ENCODE assay signal across 7 mouse cellular contexts in the genomic region with DNA sequence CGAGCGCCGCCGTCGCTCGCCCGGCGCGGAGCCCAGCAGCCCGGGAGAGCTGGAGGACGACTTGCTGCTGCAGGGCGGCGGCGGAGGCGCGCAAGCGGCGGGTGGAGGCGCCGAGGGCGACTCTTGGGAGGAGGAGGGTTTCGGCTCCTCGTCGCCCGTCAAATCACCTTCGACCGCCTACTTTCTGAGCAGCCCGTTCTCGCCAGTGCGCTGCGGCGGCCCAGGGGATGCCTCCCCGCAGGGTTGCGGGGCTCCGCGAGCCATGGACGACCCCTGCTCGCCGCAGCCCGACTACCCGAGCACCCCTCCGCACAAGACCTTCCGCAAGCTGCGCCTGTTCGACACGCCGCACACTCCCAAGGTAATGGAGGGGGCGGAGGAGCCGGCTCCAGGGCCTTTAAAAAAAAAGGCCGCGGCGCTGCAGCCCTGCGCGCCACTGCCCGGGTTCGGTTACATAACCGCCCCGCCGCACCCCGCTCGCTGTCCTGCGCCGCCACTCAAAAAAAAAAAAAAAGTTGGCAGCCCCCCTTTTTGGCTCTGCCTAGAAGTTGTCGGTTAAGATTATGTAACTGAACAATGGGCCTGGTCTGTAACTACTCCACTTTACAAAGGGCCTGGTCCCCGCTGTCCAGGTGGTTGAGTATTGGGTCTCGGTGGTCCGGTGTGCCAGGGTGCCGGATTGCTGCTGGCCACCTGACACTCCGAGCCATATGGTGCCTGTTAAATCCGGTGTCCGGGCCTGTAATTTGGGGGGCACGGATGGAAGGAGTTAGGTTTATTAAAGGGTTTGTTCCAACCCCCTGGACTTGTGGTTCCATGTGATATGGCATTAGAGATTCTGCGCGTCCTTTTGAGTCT. TPM values are rescaled to one million over a fixed set of nuclear protein-coding genes. Genes with fewer than 3 reads are reported as not detected.
A peak's percentile ranks its signal among the peaks of the same experiment; 100 is the strongest.
DNase-seq lines count a peak whose midpoint lies in the region; ATAC-seq and TF ChIP-seq lines count a peak whose summit lies in the region.

No protein-coding gene starts in this region.

- peak; percentile 17 for ATAC-seq in common myeloid progenitor, adult 5-6 weeks (replicated peaks; ENCODE audit: low read depth, poor library complexity, severe bottlenecking)
- peak; percentile 11 for ATAC-seq in hindbrain, postnatal 0 days

- H3K4me3 ChIP-seq in hindbrain, postnatal 0 days (ENCODE audit: low read length), result peak overlapping the region; percentile 85
- H3K4me3 ChIP-seq in megakaryocyte, embryonic 14.5 days (replicated peaks), result peak overlapping the region; percentile 100

- H3K27ac ChIP-seq in hindbrain, postnatal 0 days, result peak overlapping the region; percentile 75

- peak overlapping the region; percentile 64 for H3K9ac ChIP-seq in hindbrain, postnatal 0 days (replicated peaks; ENCODE audit: low read length)

- H3K9me3 ChIP-seq in hindbrain, postnatal 0 days (ENCODE audit: low read length), result no peaks in the 10 kb centered on the region
- no peaks in the 10 kb centered on the region for H3K9me3 ChIP-seq in megakaryocyte, embryonic 14.5 days

- intact Hi-C loops in left cerebral cortex, postnatal 10 days (cut with DNase I), result loop anchor here (5.0 kb wide), 1 partner anchor 35 kb away; no protein-coding TSS in a partner anchor

- H3K27me3 ChIP-seq in hindbrain, postnatal 0 days (ENCODE audit: insufficient read depth, low read length), result no peaks in the 10 kb centered on the region
- no peaks in the 10 kb centered on the region for H3K27me3 ChIP-seq in megakaryocyte, embryonic 14.5 days (replicated peaks)

- DNase-seq in adrenal gland, adult (ENCODE audit: inconsistent age in 2 of 2, low spot score in 1 of 2), result peak; percentile 84 to 92
- peak; percentile 45 to 75 for DNase-seq in gastrocnemius, adult 8-10 months (ENCODE audit: low spot score in 2 of 2)
- DNase-seq in hindbrain, postnatal 0 days (ENCODE audit: low spot score), result peak; percentile 61
- peak; percentile 14 to 75 for DNase-seq in left cerebral cortex, postnatal 10 days (ENCODE audit: extremely low spot score in 1 of 2, low spot score in 2 of 2)
- peak; percentile 45 to 51 for DNase-seq in spleen, adult 18-20 months

- WGBS in hindbrain, postnatal 0 days, result under 1% methylated on average over 69 of the region's 74 CpGs

- peak overlapping the region; percentile 92 for H3K4me2 ChIP-seq in hindbrain, postnatal 0 days (ENCODE audit: low read depth, low read length)

- no peaks in the 10 kb centered on the region for H3K36me3 ChIP-seq in hindbrain, postnatal 0 days (ENCODE audit: insufficient read depth, low read length)
- H3K36me3 ChIP-seq in megakaryocyte, embryonic 14.5 days (replicated peaks; ENCODE audit: low read length), result peaks cover 14% of the 10 kb centered on the region

- no peak for TF ChIP-seq CTCF in hindbrain, postnatal 0 days (IDR thresholded peaks at IDR 0.05; ENCODE audit: low read depth)

- H3K4me1 ChIP-seq in hindbrain, postnatal 0 days (ENCODE audit: insufficient read depth, low read length), result no peaks in the 10 kb centered on the region
- peaks cover 32% of the 10 kb centered on the region for H3K4me1 ChIP-seq in megakaryocyte, embryonic 14.5 days

RNA-seq across cellular contexts. Expression of a gene that starts 0.9 kb away (rescaled TPM):
- 37.1 and 52.5 TPM in 2 replicates for total RNA-seq in common myeloid progenitor, adult 5-6 weeks (2017)
- 1 to 10 TPM; 2.4 to 2.9 (median 2.4) TPM for total RNA-seq in gastrocnemius, adult 8-10 months (2022)
- 8.2 and 11.0 TPM in 2 replicates for total RNA-seq in hindbrain, postnatal 0 days (2014; rRNA removed)
- polyA plus RNA-seq in hindbrain, postnatal 0 days (2015; fragmentation: Nextera tagmentation; extraction: Ambion mirVana), result 5.6 and 6.2 TPM in 2 replicates
- total RNA-seq in left cerebral cortex, postnatal 10 days (2021), result 1 to 10 TPM; 8.1 to 9.3 TPM
- polyA plus RNA-seq in megakaryocyte, embryonic 14.5 days (2012; ENCODE audit: insufficient read depth, low replicate concordance), result 4.0 and 4.1 TPM in 2 replicates

Comparison
In these comparisons a context has a peak if more than half of its experiments do, and no peak if none do; other contexts are left out.
1. Peak in every context shown above with its lines: DNase-seq, ATAC-seq, H3K4me3 ChIP-seq and H3K27ac ChIP-seq.